ENCODE assay signal across 10 mouse cellular contexts in genomic region chr10:128495270-128495669, GRCm38 (mm10). TPM values are rescaled to one million over a fixed set of nuclear protein-coding genes. Genes with fewer than 3 reads are reported as not detected.
DNase-seq lines count a peak whose midpoint lies in the region; ATAC-seq and TF ChIP-seq lines count a peak whose summit lies in the region.
"Had no signal": no experiment of that assay in that cellular context is flagged by ENCODE, and none has a peak within 500 bp of the region (broad histone marks: within the 10 kb centered on the region; RNA-seq: fewer than 3 reads in every experiment).

No protein-coding gene starts in this region.

- H3K4me2 ChIP-seq in heart, postnatal 0 days (ENCODE audit: low read depth, low read length) = peak overlapping the region; percentile 82
- H3K4me2 ChIP-seq in forebrain, postnatal 0 days (ENCODE audit: low read depth) = peak overlapping the region; percentile 87; the same call in 1 of the 2 replicates
- peak overlapping the region; percentile 67 for H3K4me2 ChIP-seq in midbrain, embryonic 13.5 days (replicated peaks)

- TF ChIP-seq EP300 in heart, postnatal 0 days (IDR thresholded peaks at IDR 0.05; ENCODE audit: low read depth) = no peak

- no peaks in the 10 kb centered on the region for H3K9me3 ChIP-seq in heart, postnatal 0 days (replicated peaks; ENCODE audit: control insufficient read depth, low read length)
- no peaks in the 10 kb centered on the region for H3K9me3 ChIP-seq in ES-E14 (ENCODE audit: control insufficient read depth, insufficient read depth, low read depth, low read length)
- H3K9me3 ChIP-seq in forebrain, postnatal 0 days (ENCODE audit: low read length) = no peaks in the 10 kb centered on the region
- no peaks in the 10 kb centered on the region for H3K9me3 ChIP-seq in midbrain, embryonic 13.5 days

- ATAC-seq in heart, postnatal 0 days (ENCODE audit: insufficient read depth, low read depth) = no peak
- ATAC-seq in forebrain, postnatal 0 days = no peak
- ATAC-seq in midbrain, embryonic 13.5 days = no peak

- H3K36me3 ChIP-seq in heart, postnatal 0 days (replicated peaks; ENCODE audit: control insufficient read depth, insufficient read depth, low read length) = peaks cover 17% of the 10 kb centered on the region
- H3K36me3 ChIP-seq in ES-E14 (ENCODE audit: control insufficient read depth, insufficient read depth, low read length, poor library complexity, severe bottlenecking) = peaks cover 22% of the 10 kb centered on the region
- peaks cover 15% of the 10 kb centered on the region for H3K36me3 ChIP-seq in forebrain, postnatal 0 days (ENCODE audit: insufficient read depth)
- peaks cover 18% of the 10 kb centered on the region for H3K36me3 ChIP-seq in midbrain, embryonic 13.5 days

- DNase-seq in heart, postnatal 0 days (ENCODE audit: low spot score) = no peak
- no peak for DNase-seq in heart, adult 9 months (ENCODE audit: low spot score in 2 of 2)
- no peak for DNase-seq in ES-E14 (ENCODE audit: low read depth, low spot score)
- DNase-seq in forebrain, postnatal 0 days = no peak
- DNase-seq in spleen, adult 12 weeks (ENCODE audit: low spot score) = no peak
- DNase-seq in urinary bladder, adult 18-20 months (ENCODE audit: low spot score in 2 of 2) = no peak
- no peak for DNase-seq in MN1 (ENCODE audit: low spot score)
- DNase-seq: adrenal gland, postnatal 10 days; thymus, postnatal 25 days had no signal

- WGBS in heart, postnatal 0 days = 58% methylated on average over 2 of the region's 2 CpGs
- WGBS in forebrain, postnatal 0 days = 75% methylated on average over 2 of the region's 2 CpGs
- WGBS in midbrain, embryonic 13.5 days = 85% methylated on average over 2 of the region's 2 CpGs

- H3K9ac ChIP-seq in heart, postnatal 0 days (replicated peaks; ENCODE audit: low read depth, low read length) = peak overlapping the region; percentile 83
- H3K9ac ChIP-seq in ES-E14 (ENCODE audit: insufficient read depth, low read depth, low read length, poor library complexity, severe bottlenecking) = no peak overlapping the region
- H3K9ac ChIP-seq in forebrain, postnatal 0 days = no peak overlapping the region
- no peak overlapping the region for H3K9ac ChIP-seq in midbrain, embryonic 13.5 days (replicated peaks)

- peak overlapping the region; percentile 95 for H3K27ac ChIP-seq in heart, postnatal 0 days (ENCODE audit: low read depth)
- H3K27ac ChIP-seq in ES-E14 (ENCODE audit: insufficient read depth, low read depth, low read length, poor library complexity, severe bottlenecking) = no peak overlapping the region
- no peak overlapping the region for H3K27ac ChIP-seq in forebrain, postnatal 0 days (ENCODE audit: low read depth, low read length)
- no peak overlapping the region for H3K27ac ChIP-seq in midbrain, embryonic 13.5 days

- H3K4me3 ChIP-seq in heart, postnatal 0 days (ENCODE audit: low read depth, low read length) = peak overlapping the region; percentile 79
- H3K4me3 ChIP-seq in ES-E14 (ENCODE audit: insufficient read depth in 1 of 2, low read depth in 1 of 2, low read length in 2 of 2, poor library complexity in 1 of 2, severe bottlenecking in 1 of 2) = peak overlapping the region in 1 of 2 experiments; percentile 85; a peak in 1 of 4 replicates
- no peak overlapping the region for H3K4me3 ChIP-seq in forebrain, postnatal 0 days (ENCODE audit: low read depth, low read length)
- peak overlapping the region; percentile 77 for H3K4me3 ChIP-seq in midbrain, embryonic 13.5 days (replicated peaks)

- H3K27me3 ChIP-seq in heart, postnatal 0 days (ENCODE audit: control insufficient read depth, insufficient read depth, low read length) = no peaks in the 10 kb centered on the region
- no peaks in the 10 kb centered on the region for H3K27me3 ChIP-seq in forebrain, postnatal 0 days (ENCODE audit: insufficient read depth, low read length)
- peaks cover 10% of the 10 kb centered on the region; the same call in 1 of the 2 replicates for H3K27me3 ChIP-seq in midbrain, embryonic 13.5 days

- in situ Hi-C loops in ES-E14 (cut with MboI; ENCODE audit: low sequenced_read_pairs in 2 of 2, unreplicated experiment in 2 of 2) = no loop called here

- H3K4me1 ChIP-seq in heart, postnatal 0 days (ENCODE audit: control insufficient read depth, insufficient read depth) = peaks cover 34% of the 10 kb centered on the region
- H3K4me1 ChIP-seq in ES-E14 (ENCODE audit: control insufficient read depth in 2 of 2, insufficient read depth in 2 of 2, low read length in 2 of 2, poor library complexity in 1 of 2) = peaks cover 2 to 23% of the 10 kb centered on the region in 2 experiments; a peak in 3 of 4 replicates
- peaks cover 20% of the 10 kb centered on the region for H3K4me1 ChIP-seq in forebrain, postnatal 0 days (ENCODE audit: insufficient read depth)
- H3K4me1 ChIP-seq in midbrain, embryonic 13.5 days (replicated peaks) = peaks cover 61% of the 10 kb centered on the region

- no peak for TF ChIP-seq CTCF in heart, postnatal 0 days (IDR thresholded peaks at IDR 0.05; ENCODE audit: low read depth)
- TF ChIP-seq CTCF in forebrain, postnatal 0 days (IDR thresholded peaks at IDR 0.05; ENCODE audit: low read depth) = peak; percentile 38

TF ChIP-seq in ES-E14, 5 proteins besides CTCF, POLR2A, EP300 and RAD21:
- TF ChIP-seq HCFC1 (IDR thresholded peaks at IDR 0.05; ENCODE audit: borderline replicate concordance, insufficient read depth, low read length) = no peak
- 0 out of 2 replicates have a peak, but pooled peaks have one; percentile 11 for TF ChIP-seq ZNF384 (IDR thresholded peaks at IDR 0.05; ENCODE audit: low read depth, low read length)
- no peak for TF ChIP-seq MAFK (IDR thresholded peaks at IDR 0.05; ENCODE audit: insufficient read depth, low read depth, low read length)
- TF ChIP-seq ZC3H11A (IDR thresholded peaks at IDR 0.05; ENCODE audit: borderline replicate concordance, low read depth, low read length) = no peak

RNA-seq across cellular contexts. Expression of gene Myl6, which starts 1.3 kb away (rescaled TPM):
- total RNA-seq in heart, postnatal 0 days (2014; rRNA removed; ENCODE audit: low replicate concordance) = 606 and 830 TPM in 2 replicates
- 791 and 823 TPM in 2 replicates for polyA plus RNA-seq in heart, postnatal 0 days (2015; fragmentation: Nextera tagmentation; extraction: Ambion mirVana)
- 894 and 1,090 TPM in 2 replicates for total RNA-seq in ES-E14 (2012; rRNA removed)
- total RNA-seq in forebrain, postnatal 0 days (2014; rRNA removed) = 694 and 855 TPM in 2 replicates
- polyA plus RNA-seq in forebrain, postnatal 0 days (2015; fragmentation: Nextera tagmentation; extraction: Ambion mirVana) = 844 and 972 TPM in 2 replicates
- 836 and 885 TPM in 2 replicates for polyA plus RNA-seq in midbrain, embryonic 13.5 days (2015; fragmentation: Nextera tagmentation; extraction: Ambion mirVana)

RNA-seq across cellular contexts. Expression of gene Myl6b, which starts 3.2 kb away (rescaled TPM):
- total RNA-seq in heart, postnatal 0 days (2014; rRNA removed; ENCODE audit: low replicate concordance) = 3.2 and 4.8 TPM in 2 replicates
- polyA plus RNA-seq in heart, postnatal 0 days (2015; fragmentation: Nextera tagmentation; extraction: Ambion mirVana) = 4.6 and 4.9 TPM in 2 replicates
- total RNA-seq in ES-E14 (2012; rRNA removed) = 2.0 and 3.7 TPM in 2 replicates
- total RNA-seq in forebrain, postnatal 0 days (2014; rRNA removed) = 23.7 and 31.4 TPM in 2 replicates
- polyA plus RNA-seq in forebrain, postnatal 0 days (2015; fragmentation: Nextera tagmentation; extraction: Ambion mirVana) = 4.5 and 4.8 TPM in 2 replicates
- polyA plus RNA-seq in midbrain, embryonic 13.5 days (2015; fragmentation: Nextera tagmentation; extraction: Ambion mirVana) = 3.4 and 4.3 TPM in 2 replicates

RNA-seq across cellular contexts. Expression of gene Esyt1, which starts 30.4 kb away (rescaled TPM):
- 38.2 and 41.5 TPM in 2 replicates for total RNA-seq in heart, postnatal 0 days (2014; rRNA removed; ENCODE audit: low replicate concordance)
- polyA plus RNA-seq in heart, postnatal 0 days (2015; fragmentation: Nextera tagmentation; extraction: Ambion mirVana) = 12.6 and 13.0 TPM in 2 replicates
- 62.7 and 135 TPM in 2 replicates for total RNA-seq in ES-E14 (2012; rRNA removed)
- total RNA-seq in forebrain, postnatal 0 days (2014; rRNA removed) = 9.9 and 14.8 TPM in 2 replicates
- polyA plus RNA-seq in forebrain, postnatal 0 days (2015; fragmentation: Nextera tagmentation; extraction: Ambion mirVana) = 4.4 and 5.3 TPM in 2 replicates
- polyA plus RNA-seq in midbrain, embryonic 13.5 days (2015; fragmentation: Nextera tagmentation; extraction: Ambion mirVana) = 11.6 and 13.7 TPM in 2 replicates

RNA-seq across cellular contexts. Expression of gene Smarcc2, which starts 36.2 kb away (rescaled TPM):
- total RNA-seq in heart, postnatal 0 days (2014; rRNA removed; ENCODE audit: low replicate concordance) = 40.8 and 42.1 TPM in 2 replicates
- 31.9 and 32.9 TPM in 2 replicates for polyA plus RNA-seq in heart, postnatal 0 days (2015; fragmentation: Nextera tagmentation; extraction: Ambion mirVana)
- 18.9 and 22.8 TPM in 2 replicates for total RNA-seq in ES-E14 (2012; rRNA removed)
- 197 and 223 TPM in 2 replicates for total RNA-seq in forebrain, postnatal 0 days (2014; rRNA removed)
- 117 and 134 TPM in 2 replicates for polyA plus RNA-seq in forebrain, postnatal 0 days (2015; fragmentation: Nextera tagmentation; extraction: Ambion mirVana)
- polyA plus RNA-seq in midbrain, embryonic 13.5 days (2015; fragmentation: Nextera tagmentation; extraction: Ambion mirVana) = 200 and 212 TPM in 2 replicates

RNA-seq across cellular contexts. Expression of gene Zc3h10, which starts 52.3 kb away (rescaled TPM):
- 13.8 and 24.4 TPM in 2 replicates for total RNA-seq in heart, postnatal 0 days (2014; rRNA removed; ENCODE audit: low replicate concordance)
- polyA plus RNA-seq in heart, postnatal 0 days (2015; fragmentation: Nextera tagmentation; extraction: Ambion mirVana) = 6.1 and 8.1 TPM in 2 replicates
- 18.8 and 19.5 TPM in 2 replicates for total RNA-seq in ES-E14 (2012; rRNA removed)
- 15.0 and 20.6 TPM in 2 replicates for total RNA-seq in forebrain, postnatal 0 days (2014; rRNA removed)
- polyA plus RNA-seq in forebrain, postnatal 0 days (2015; fragmentation: Nextera tagmentation; extraction: Ambion mirVana) = 12.7 and 12.8 TPM in 2 replicates
- 23.3 and 24.2 TPM in 2 replicates for polyA plus RNA-seq in midbrain, embryonic 13.5 days (2015; fragmentation: Nextera tagmentation; extraction: Ambion mirVana)
